Mouse (Mus musculus): ENCODE data around the gene Plac1.

Gene Plac1

DNA sequence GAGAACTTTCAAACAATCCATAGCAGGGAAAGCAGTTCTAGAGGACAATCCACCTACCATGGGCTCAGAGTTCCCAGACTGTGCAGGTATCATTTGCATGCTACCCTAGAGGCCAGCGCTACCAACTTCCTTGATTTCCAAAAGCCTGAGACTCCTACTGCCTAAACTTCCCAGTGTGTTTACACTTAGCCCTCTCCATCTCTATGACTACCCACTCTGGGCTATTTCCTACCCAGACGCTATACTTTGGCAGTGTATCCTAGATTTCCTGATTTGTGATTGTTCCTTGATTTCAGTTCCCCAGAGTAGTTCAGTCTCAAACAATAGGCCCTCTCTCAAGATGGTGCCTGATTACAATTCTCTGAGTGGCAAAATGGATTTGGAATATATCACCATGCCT lies 132.8 kb downstream of the Plac1 start:
- in situ Hi-C loops (cut with MboI, MseI) = no loop called here

DNA sequence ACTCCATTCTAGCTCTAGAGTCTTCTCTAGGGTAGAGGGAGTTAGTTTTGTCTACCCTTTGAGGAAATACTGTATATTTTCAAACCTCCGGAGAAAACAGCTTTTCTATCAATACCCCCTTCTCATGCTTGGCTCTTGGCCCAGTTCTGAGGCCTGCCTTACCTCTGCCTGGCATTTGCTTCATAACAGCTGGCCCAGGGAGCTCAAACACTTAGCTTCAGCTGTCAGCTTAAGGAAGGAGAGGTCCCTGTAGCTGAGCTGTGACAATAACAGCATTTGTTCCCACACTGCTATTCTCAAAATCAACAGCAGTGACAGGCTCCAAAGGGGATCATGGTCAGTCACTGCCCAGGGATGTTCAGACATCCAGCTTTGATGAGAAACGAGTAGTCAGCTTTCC lies 138.7 kb downstream of the Plac1 start:
- in situ Hi-C loops (cut with MboI, MseI) = no loop called here

DNA sequence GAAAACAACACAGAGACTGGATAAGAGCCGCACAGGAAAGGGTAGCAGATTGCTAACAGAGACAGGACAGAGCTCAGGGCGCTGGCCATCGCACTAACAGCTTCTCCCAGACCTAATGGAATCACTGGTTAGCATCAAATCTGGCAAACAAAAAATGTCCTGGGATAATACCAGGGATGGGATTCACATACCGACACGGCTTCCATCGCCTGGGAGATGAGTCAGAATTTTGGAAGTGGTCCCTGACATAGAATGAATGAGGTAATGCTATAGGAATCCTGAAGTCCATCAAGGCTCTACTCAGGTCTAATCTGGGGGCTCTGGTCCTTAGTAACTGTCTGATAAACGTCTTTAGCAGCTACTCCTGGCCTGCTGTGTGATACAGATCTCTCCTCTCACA lies 140.0 kb downstream of the Plac1 start:
- in situ Hi-C loops (cut with MboI, MseI) = no loop called here

DNA sequence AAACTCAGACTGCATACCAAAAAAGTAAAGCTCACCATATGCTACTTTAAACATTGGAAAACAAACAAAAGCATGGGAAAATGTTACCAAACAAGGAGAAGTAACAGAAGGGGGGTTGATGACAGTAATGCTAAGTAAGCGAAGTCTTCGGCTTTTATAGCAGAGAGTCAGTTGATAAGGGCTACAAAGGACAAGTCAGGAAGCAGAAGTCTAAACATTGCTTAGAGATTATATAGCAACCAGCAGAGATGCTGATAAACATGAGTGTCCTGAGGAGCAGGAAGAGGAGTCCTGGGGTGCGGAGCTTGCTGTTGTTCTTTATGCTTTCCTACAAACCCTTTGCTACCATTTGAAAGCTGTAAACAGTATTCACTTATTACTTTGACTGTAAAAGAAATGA lies 140.6 kb downstream of the Plac1 start:
- in situ Hi-C loops (cut with MboI, MseI) = no loop called here

DNA sequence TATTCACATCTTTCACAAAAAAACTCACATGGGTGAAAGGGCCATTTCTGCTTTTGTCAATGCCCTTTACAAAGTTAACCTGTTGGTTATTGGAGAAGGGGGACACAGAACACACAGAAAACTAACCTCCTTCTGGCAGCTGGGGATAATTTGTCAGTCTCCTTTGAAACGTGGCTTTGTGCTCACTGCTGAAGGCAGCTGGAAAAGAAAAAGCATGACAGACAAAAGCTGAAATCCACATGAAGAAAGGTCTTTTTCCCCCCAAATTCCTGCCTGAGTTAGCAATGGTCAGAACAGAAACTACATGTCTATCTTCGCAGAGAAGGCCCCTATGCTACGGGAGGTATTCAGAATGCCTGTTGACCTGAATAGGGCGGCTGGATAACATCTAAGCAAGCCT lies 141.6 kb downstream of the Plac1 start:
- in situ Hi-C loops (cut with MboI, MseI) = no loop called here

DNA sequence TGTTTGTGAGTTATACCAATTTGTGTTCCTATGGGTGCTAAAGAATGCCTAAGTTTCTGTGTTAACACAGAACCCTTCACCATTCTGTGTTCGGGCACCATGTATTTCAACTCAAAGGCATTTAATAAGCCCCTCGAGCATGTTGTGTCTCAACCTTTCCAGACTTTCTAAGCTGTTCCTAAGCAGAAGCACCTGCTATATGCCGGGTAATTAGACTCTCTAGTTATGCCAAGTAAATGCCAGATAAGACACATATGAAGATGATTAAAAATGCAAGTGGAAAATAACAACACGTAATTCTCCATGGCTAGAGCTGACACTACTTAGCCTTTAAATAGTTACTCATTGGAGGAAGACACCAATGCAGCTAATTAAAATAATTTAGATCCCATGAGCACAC lies 142.1 kb downstream of the Plac1 start:
- in situ Hi-C loops (cut with MboI, MseI) = no loop called here

DNA sequence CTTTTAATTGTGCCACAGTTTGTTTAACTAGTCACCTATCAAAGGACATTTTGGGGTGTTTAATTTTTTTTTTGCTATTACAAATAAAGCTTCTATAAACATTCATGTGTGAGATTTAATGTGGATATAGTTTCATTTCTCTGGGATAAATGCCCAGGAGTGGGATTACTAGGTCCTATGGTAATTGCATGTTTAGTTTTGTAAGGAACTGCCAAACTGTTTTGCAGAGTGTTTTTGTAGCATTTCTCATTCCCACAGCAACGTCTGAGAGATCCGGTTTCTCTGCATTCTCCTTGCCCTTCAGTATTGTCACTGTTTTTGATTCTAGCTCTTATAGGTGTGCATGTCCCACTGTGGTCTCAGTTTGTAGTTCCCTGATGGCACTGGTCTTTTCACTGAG lies 146.5 kb downstream of the Plac1 start:
- in situ Hi-C loops (cut with MboI, MseI) = no loop called here

DNA sequence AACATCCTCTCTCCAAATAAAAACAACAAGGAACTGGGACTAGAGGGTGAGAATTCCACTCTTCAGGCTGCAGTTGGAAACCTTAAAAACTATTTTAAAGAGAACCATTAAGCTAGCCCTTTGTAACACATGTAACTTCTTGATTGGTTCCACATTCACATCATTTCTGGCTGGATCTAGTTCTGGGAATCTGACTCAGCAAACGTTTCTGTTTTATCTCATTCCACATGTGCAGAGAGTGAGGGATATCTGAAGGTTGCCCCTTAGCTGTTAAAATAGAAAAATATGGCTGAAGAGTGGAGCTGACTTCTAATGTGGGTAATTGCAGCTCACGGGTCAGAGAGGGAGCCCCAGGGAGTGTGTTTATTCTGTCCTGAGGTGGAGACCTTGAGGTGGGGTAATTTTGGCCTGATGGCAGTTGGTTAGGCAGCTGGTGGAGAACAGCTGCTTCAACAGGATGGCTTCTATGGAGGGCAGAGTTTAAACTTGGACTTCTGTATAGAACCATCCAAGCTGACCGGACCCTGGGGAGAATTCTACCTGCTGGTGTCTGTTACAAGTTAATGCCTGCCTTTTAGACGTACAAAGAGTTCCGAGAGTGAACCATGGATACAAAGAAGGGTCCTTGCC lies 151.1 kb downstream of the Plac1 start:
- in situ Hi-C loops (cut with MboI, MseI) = no loop called here

DNA sequence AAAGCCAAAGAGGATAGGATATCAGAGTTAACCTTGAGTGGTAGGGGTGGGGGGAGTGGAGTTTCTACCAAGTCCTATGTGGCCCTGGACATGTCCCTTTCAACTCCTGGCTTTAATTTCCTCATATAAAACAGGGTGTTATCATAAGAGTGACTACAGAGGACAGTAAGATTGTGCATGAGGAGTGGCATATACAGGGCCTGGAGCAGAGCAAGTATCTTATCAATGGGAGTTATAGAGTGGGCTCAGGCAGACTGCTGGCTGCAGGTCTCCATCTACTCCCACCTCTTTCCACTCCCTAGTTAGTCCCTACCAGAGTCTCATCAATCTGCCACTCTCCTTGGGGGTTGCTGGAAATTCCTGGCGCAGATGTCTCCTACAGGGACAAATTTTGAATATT lies 152.7 kb downstream of the Plac1 start:
- in situ Hi-C loops (cut with MboI, MseI) = no loop called here

DNA sequence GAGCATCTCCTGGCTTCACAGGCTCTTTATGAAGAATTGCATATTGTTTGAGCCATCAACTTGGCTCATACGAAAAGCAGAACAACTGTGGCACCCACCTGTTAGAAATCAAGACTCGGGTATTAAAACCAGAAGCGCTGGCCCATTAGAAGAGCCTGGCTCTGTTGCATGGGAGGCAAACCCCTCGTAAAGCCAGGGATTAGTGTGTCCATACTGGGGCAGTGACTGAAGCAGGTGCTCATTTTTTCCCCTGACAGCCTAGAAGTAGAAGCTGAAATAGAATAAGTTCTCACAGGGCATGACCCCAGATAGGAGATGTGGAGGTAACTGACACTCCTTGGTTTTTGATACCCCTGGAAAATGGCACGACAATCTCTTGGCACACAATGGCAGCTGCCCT lies 154.4 kb downstream of the Plac1 start:
- in situ Hi-C loops (cut with MboI, MseI) = no loop called here

DNA sequence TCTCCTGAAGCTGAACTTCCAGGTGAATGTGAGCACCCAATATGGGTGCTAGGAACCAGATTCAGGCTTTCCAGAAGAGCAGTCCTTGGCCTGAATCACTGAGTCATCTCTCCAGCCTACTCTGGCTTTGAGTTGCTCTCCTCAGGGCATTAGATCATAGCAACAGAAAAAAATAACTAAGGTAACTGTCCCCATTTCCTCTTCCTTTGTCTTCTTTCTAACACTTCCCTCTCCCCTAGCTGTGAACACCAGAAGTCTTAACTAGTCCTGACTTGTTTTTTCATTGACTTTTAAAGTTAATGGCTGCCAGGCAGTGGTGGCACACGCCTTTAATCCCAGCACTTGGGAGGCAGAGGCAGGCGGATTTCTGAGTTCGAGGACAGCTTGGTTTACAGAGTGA lies 175.5 kb downstream of the Plac1 start:
- in situ Hi-C loops (cut with MboI, MseI) = loop anchor here (25.0 kb wide), 1 partner anchor 548 kb away; the partner anchor contains the start of genes Gm14597 and Rtl8c

DNA sequence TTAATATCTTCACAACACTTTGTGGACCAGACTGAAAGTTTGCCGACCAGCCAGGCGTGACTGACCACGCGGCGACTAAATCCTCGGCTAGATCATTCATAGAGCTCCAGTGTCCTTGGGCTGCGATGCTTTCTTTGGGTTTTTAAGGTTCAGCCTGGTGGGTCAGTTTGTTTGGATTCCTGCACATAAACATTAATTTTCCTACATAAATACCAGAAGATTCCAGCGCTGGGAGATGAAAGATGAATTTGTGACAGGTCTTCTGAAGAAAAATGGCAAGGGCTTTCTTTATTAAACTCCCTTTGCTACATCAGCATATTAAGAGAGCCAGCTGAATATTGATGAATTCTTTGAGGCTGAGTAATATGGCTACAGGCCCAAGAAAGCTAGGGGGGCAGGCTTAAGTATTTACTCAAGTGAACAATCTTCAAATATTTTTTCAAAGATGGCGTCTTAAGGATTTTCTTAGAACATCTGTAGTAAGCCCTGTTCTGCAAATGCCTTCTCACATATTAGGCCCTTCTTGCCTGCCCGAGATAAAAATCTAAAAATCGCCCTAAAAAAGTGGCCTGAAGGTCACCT lies 180.4 kb downstream of the Plac1 start:
- in situ Hi-C loops (cut with MboI, MseI) = loop anchor here (25.0 kb wide), 1 partner anchor 553 kb away; the partner anchor contains the start of genes Gm14597 and Rtl8c

DNA sequence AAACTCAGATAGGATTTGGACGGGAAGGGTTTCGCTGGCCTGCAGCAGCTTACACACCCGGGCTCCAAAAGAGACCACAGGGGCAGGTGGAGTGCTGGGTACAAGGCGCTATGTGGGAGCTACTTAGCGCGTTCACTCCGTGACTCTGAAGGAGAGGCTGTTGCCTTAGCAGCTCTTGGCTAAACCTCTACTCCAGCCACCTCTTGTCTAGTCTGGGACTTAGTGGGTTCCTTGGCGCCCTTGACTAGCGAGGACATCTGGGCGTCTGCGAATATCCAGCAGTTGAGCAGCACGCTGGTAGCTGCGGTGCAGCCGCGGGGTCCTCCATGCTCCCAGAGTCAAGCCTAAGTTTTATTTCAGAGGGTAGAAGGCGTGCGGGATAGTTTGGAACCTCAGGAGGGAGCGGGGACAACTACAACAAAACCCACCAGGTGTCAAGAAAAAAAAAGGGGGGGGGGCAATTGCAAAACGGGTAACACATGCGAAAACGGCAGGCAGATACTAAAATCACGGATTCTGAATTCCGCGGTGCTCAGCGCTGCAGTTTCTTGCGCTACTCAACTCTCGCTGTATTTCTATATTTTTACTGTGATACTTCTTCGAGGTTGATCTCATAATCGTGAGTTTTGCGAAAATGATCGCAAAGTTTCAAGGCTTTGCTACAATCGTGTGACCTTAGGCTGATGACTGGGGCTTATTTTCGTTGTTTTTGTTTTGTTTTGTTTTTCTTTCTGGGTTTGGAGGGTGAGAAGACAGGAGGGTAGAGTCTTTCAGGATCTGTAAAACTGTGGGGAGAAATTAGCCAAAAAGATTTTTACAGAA lies 181.2 kb downstream of the Plac1 start:
- in situ Hi-C loops (cut with MboI, MseI) = loop anchor here (25.0 kb wide), 1 partner anchor 554 kb away; the partner anchor contains the start of genes Gm14597 and Rtl8c

DNA sequence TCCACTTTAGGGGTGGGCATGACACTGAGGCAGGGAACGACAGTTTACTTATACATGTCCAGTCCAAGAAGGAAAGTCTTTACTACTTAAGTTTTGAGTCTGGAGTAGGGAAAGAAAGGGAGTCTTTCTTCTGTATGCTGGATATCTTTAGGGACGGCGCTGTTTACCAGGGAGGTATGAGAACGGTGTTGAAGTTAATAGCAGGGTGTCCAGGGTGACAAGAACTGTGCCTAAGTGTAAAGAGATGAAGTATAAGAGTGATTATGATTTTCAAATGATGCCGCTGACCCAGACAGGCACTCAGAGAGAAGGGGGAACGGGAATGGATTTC lies 182.2 kb downstream of the Plac1 start:
- in situ Hi-C loops (cut with MboI, MseI) = loop anchor here (25.0 kb wide), 1 partner anchor 555 kb away; the partner anchor contains the start of genes Gm14597 and Rtl8c

DNA sequence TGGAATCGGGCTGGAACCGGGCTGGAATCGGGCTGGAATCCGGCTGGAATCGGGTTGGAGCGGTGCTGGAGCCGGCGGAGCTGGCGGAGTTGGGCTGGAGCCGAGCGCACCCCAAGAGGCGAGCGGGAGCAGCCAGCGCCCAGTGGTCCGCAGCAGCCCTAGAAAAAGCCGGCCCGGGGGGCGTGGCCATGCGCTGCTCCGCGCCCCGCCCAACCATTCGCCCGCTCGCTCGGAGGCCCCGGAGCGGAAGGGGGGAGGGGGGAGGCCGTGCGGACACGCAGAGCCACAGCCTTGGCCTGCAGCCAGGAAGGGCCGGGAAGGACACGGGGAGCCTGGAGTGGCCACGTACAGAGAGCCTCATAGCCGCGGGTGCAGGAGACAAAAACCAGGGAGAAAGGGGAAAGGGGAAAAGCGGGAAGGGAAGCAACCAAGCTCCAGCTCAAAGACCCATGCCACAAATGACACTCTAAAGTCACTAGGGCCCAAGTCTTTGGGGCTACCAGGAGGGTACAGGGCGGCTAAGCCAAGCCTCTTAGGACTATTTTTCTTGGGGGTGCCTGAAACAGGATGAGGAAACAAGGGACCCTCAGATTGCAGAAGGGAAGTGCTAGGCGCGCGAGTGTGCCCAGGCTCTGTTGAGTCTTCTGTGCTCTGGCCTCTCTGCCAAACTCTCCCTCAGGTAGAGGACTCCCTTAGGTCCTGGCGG lies 182.7 kb downstream of the Plac1 start:
- in situ Hi-C loops (cut with MboI, MseI) = loop anchor here (25.0 kb wide), 1 partner anchor 555 kb away; the partner anchor contains the start of genes Gm14597 and Rtl8c

DNA sequence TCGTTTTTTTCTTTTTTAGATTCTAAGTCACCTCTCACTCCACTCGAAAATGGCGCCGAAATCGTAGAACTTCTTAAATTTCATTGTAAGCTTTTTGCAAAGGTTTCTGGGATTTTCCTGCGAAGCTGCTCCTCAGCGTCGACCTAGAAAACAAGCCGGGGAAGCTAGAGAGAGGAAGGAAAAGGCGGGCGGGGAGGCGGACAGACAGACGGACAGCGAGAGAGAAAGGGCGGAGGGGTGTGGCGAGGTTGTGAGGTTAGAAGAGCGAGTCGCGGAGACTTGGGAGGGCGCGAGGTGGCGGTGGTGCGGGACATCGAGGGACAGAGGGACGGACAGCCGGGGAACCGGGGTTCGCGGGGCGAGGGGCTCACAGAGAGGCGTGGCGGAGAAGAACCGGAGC lies 183.3 kb downstream of the Plac1 start:
- in situ Hi-C loops (cut with MboI, MseI) = loop anchor here (25.0 kb wide), 1 partner anchor 556 kb away; the partner anchor contains the start of genes Gm14597 and Rtl8c

DNA sequence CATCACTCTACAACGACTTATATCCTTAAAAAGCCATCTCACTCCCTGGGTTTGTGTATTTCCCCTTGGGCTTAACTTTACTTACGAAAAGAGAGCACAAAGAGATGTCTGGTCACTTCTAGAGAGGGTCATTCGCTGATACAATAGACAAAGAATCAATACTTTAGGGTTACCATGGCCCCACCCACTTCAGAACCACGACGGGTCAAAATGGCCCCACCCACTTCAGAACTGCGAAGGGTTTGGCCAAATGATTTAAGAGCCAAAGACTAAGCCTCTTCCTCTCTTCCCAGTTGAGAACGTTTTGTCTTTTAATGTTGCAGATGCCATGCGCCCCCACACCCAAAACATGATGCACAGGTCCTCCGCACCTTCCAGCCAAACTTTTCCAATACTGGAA lies 184.1 kb downstream of the Plac1 start:
- in situ Hi-C loops (cut with MboI, MseI) = loop anchor here (25.0 kb wide), 1 partner anchor 557 kb away; the partner anchor contains the start of genes Gm14597 and Rtl8c

DNA sequence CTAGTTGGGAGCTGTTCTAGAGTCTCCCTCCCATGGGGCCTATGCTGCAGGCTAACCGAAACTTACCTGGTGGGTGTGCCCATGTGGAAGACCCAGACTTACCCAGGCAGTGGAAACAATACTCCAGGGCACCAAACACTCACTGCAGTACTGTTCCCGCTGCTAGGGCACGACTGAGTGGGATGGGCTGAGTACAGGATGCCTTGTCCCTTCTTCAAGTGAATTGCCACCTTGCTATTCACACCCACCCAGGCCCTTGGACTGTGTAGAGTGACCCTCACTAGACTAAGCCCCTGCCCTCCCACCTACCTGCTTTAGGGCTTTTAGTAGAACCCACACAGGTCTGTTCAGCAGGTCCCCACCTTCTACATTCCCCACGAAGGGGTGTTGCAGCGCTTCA lies 186.0 kb downstream of the Plac1 start:
- in situ Hi-C loops (cut with MboI, MseI) = loop anchor here (25.0 kb wide), 1 partner anchor 558 kb away; the partner anchor contains the start of genes Gm14597 and Rtl8c

DNA sequence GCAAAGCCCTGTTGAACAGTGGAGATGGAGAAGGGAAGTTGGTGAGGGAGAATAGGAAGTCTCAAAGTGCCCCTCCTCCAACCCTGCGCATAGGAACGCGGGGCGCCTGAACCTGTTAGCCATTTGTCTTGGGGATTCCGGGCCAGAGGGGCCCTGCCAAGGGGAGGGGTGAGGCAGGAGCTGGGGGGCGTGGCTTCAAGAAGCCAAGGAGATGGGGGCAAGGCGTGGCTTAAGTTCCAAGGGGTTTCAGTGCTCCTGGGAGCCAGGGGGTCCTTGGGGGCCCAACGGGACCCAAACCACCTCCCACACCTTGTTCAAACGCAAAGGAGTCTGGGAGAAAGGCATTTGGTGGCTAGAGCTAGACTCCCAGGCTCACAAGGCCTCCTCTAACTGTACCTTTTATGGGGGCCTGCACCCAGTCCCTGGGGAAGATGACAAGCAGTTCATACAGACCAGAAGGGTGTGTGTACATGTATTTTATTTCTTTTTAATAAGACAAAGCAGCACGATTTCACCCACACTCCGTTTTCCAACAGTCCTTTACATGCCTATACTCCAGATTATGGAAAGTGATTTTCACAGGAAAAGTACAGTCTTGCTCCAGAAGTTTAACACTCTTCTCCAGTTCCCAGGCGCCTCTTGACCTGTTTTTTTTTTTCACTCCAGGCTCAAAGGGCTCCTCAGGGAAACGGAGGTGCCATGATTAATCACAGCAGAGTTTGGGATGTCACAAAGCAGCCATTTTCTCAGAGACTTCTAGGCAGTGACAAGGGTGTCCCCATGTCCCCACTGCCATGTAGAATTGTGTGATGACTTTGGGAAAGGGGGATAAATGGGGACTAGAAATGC lies 187.0 kb downstream of the Plac1 start:
- in situ Hi-C loops (cut with MboI, MseI) = loop anchor here (25.0 kb wide), 1 partner anchor 559 kb away; the partner anchor contains the start of genes Gm14597 and Rtl8c

DNA sequence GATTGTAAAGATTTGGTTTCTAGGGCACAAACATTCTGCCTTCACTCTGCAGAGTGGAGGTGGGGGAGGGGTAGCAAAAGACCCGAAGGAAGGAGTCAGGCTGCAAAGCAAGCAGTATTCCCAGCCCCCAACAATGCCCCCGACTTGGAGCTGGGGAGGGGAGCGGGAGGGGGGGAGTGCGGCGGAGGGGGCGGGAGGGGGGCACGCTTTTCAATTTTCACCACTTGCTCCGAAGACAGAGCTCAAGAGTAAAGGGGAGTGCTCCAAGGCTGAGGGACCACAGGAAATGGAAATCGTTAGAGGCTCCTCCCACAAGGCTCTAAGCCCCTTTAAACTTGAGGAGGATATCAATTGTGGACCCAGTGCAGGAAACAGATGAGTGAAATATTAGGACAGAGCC lies 189.6 kb downstream of the Plac1 start:
- in situ Hi-C loops (cut with MboI, MseI) = loop anchor here (25.0 kb wide), 1 partner anchor 562 kb away; the partner anchor contains the start of genes Gm14597 and Rtl8c

DNA sequence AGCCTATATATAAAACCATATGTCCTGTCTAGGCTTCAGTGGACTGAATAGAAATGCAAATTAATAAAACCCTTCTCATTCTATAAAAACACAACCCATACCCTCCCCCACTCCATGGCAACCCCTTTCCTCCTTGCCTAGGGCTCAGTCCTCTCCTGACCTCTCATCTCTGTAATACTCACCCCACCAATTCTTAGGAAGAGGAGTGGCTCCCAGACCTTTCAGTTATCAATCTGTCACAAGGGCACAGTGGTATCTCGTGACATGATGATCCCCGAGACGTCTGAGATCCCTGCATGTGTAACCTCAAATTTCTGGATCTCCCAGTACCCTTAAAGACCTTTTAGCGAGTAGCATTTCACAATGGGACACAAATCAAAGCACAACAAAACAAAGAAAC lies 190.7 kb downstream of the Plac1 start:
- in situ Hi-C loops (cut with MboI, MseI) = no loop called here

Data from T-helper 2 cell (primary cell).